Mouse (Mus musculus): ENCODE measurements around the gene Pnpla2. TPM values are rescaled to one million over a fixed set of nuclear protein-coding genes. Genes with fewer than 3 reads are reported as not detected.

The Pnpla2 gene
- total RNA-seq, 2 experiments from 2014 or later: 409 to 426 TPM

GRCm38 (mm10) chr7:141502556-141502905, 47.5 kb downstream of the Pnpla2 start:
- intact Hi-C loops (cut with DNase I): no loop called here
- no peak for DNase-seq (ENCODE audit: low spot score)

DNA sequence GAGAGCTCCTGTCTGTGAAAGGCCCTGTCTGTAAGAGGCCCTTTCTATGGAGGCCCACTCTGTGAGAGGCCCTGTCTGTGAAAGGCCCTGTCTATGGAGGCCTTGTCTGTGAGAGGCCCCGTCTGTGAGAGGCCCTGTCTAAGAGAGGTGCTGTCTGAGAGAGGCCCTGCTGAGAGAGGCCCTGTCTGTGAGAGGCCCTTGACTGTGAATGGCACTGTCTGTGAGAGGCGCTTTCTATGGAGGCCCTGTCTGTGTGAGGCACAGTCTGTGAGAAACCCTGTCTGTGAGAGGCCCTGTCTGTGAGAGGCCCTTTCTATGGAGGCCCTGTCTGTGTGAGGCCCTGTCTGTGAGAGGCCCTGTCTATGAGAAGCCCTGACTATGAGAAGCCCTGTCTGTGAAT, 51.3 kb downstream of the Pnpla2 start:
- intact Hi-C loops (cut with DNase I): no loop called here

GRCm38 (mm10) chr7:141508160-141508559, 53.2 kb downstream of the Pnpla2 start:
- no peak for DNase-seq (ENCODE audit: low spot score)
- intact Hi-C loops (cut with DNase I): no loop called here

More for the DNA sequence above, 51.3 kb downstream of the Pnpla2 start:
- no peak for DNase-seq (ENCODE audit: low spot score)

DNA sequence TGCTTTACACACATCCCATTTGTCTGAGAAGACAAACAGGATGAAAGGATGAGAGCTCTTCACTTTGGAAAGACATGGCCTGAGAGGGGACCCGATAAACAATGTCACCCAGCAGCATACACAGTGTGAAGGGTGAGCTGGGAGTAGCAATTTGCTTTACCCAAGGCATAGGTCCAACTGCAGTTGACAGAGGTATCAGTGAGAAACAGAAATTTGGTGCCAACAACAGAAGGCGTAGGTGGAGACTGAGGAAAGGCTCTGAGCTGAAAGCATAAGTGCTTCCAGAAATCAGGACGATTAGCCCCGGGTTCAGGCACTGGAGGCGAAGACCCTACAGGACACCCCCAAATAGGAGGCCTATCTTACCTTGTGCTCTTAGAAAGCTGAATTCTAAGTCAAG, 55.2 kb downstream of the Pnpla2 start:
- intact Hi-C loops (cut with DNase I): no loop called here
- DNase-seq (ENCODE audit: low spot score): no peak

Other genes with a start within 250 kb of the Pnpla2 start
- not detected for gene Lmntd2, start 241.1 kb upstream of the Pnpla2 start, total RNA-seq (2021)
- gene Rassf7, start 239.3 kb upstream of the Pnpla2 start, total RNA-seq (2021): under 1 TPM; 0.62 to 0.64 TPM
- gene Phrf1, start 226.4 kb upstream of the Pnpla2 start, total RNA-seq (2021): 10 to 100 TPM; 29.8 to 31.6 TPM
- gene Irf7, start 188.7 kb upstream of the Pnpla2 start, total RNA-seq (2021): 1 to 10 TPM; 3.4 to 3.6 TPM
- not detected for gene Cdhr5, start 178.4 kb upstream of the Pnpla2 start, total RNA-seq (2021)
- not detected for gene Sct, start 176.1 kb upstream of the Pnpla2 start, total RNA-seq (2021)
- not detected for gene Drd4, start 163.2 kb upstream of the Pnpla2 start, total RNA-seq (2021)
- gene Deaf1, start 127.5 kb upstream of the Pnpla2 start, total RNA-seq (2021): 10 to 100 TPM; 16.4 to 17.1 TPM
- 10 to 100 TPM; 13.5 to 13.9 TPM for gene Tmem80, start 127.5 kb upstream of the Pnpla2 start, total RNA-seq (2021)
- 1 to 10 TPM; 3.2 to 4.3 TPM for gene Eps8l2, start 116.3 kb upstream of the Pnpla2 start, total RNA-seq (2021)
- gene Taldo1, start 63.0 kb upstream of the Pnpla2 start, total RNA-seq (2021): 100 to 1,000 TPM; 124 to 126 TPM
- gene Gatd1, start 41.1 kb upstream of the Pnpla2 start, total RNA-seq (2021): 10 to 100 TPM; 13.8 to 14.2 TPM
- under 1 TPM; 0.75 to 0.84 TPM for gene Cend1, start 25.7 kb upstream of the Pnpla2 start, total RNA-seq (2021)
- gene Slc25a22, start 17.3 kb upstream of the Pnpla2 start, total RNA-seq (2021): 10 to 100 TPM; 58.8 to 72.6 TPM
- gene Pidd1, start 11.2 kb upstream of the Pnpla2 start, total RNA-seq (2021): under 1 TPM; 0.39 to 0.86 TPM
- gene Rplp2, start 7.8 kb upstream of the Pnpla2 start, total RNA-seq (2021): 100 to 1,000 TPM; 862 to 950 TPM
- gene Cracr2b, start 5.9 kb downstream of the Pnpla2 start, total RNA-seq (2021): 10 to 100 TPM; 19.7 to 23.1 TPM
- 100 to 1,000 TPM; 280 TPM for gene Cd151, start 12.2 kb downstream of the Pnpla2 start, total RNA-seq (2021)
- gene Polr2l, start 19.9 kb downstream of the Pnpla2 start, total RNA-seq (2021): 10 to 100 TPM; 74.3 to 74.7 TPM
- gene Tspan4, start 20.0 kb downstream of the Pnpla2 start, total RNA-seq (2021): 10 to 100 TPM; 17.5 to 39.0 TPM
- gene Chid1, start 84.7 kb downstream of the Pnpla2 start, total RNA-seq (2021): 10 to 100 TPM; 46.6 to 47.1 TPM
- 10 to 100 TPM; 48.9 to 56.1 TPM for gene Ap2a2, start 107.0 kb downstream of the Pnpla2 start, total RNA-seq (2021)
- gene Muc6, start 200.1 kb downstream of the Pnpla2 start, total RNA-seq (2021): not detected
- gene Muc2, start 235.1 kb downstream of the Pnpla2 start, total RNA-seq (2021): not detected